Mouse (Mus musculus): Measurements from ENCODE around the gene Lrsam1. TPM values are rescaled to one million over a fixed set of nuclear protein-coding genes. Genes with fewer than 3 reads are reported as not detected.

Lrsam1 gene
- polyA plus RNA-seq, 1 experiment from 2014 or later: 21.1 TPM

- H3K27ac ChIP-seq (replicated peaks): no peak overlapping the region
- H3K9me3 ChIP-seq: no peaks in the 10 kb centered on the region
- 52% methylated on average over 7 of the region's 7 CpGs for WGBS
- H3K9ac ChIP-seq (replicated peaks): no peak overlapping the region
- H3K4me2 ChIP-seq (replicated peaks): no peak overlapping the region
- no peak overlapping the region for H3K4me3 ChIP-seq
- no peaks in the 10 kb centered on the region for H3K36me3 ChIP-seq
- ATAC-seq (ENCODE audit: low FRiP score, low read depth): no peak
- H3K27me3 ChIP-seq: no peaks in the 10 kb centered on the region
- H3K4me1 ChIP-seq: peaks cover 35% of the 10 kb centered on the region
These were observed 76.7 kb downstream of the Lrsam1 start for GRCm38 (mm10) chr2:32884745-32885144.

GRCm38 (mm10) chr2:32882283-32883043, 79.0 kb downstream of the Lrsam1 start:
- Histone ChIP-seq H3K27me3 (no peaks in the 10 kb centered on the region), H3K27ac (replicated peaks) (no peak overlapping the region), H3K9me3 (no peaks in the 10 kb centered on the region), H3K4me2 (replicated peaks) (no peak overlapping the region), H3K9ac (replicated peaks) (no peak overlapping the region), H3K4me3 (no peak overlapping the region), H3K4me1 (peaks cover 41% of the 10 kb centered on the region), H3K36me3 (no peaks in the 10 kb centered on the region)
- WGBS: 69% methylated on average over 12 of the region's 21 CpGs
- no peak for ATAC-seq (ENCODE audit: low FRiP score, low read depth)

GRCm38 (mm10) chr2:32881723-32882122, 79.7 kb downstream of the Lrsam1 start:
- Histone ChIP-seq H3K4me1 (peaks cover 49% of the 10 kb centered on the region), H3K36me3 (no peaks in the 10 kb centered on the region), H3K27me3 (no peaks in the 10 kb centered on the region), H3K9me3 (no peaks in the 10 kb centered on the region), H3K27ac (replicated peaks) (no peak overlapping the region), H3K4me3 (no peak overlapping the region), H3K9ac (replicated peaks) (no peak overlapping the region), H3K4me2 (replicated peaks) (no peak overlapping the region)
- WGBS: 47% methylated on average over 3 of the region's 3 CpGs
- ATAC-seq (ENCODE audit: low FRiP score, low read depth): no peak

GRCm38 (mm10) chr2:32881054-32881453, 80.4 kb downstream of the Lrsam1 start:
- Histone ChIP-seq H3K9ac (replicated peaks) (peak overlapping the region; percentile 8; the same call in 1 of the 2 replicates), H3K4me2 (replicated peaks) (peak overlapping the region; percentile 16; the same call in 1 of the 2 replicates), H3K9me3 (no peaks in the 10 kb centered on the region), H3K27me3 (no peaks in the 10 kb centered on the region), H3K4me3 (no peak overlapping the region), H3K4me1 (peaks cover 53% of the 10 kb centered on the region), H3K27ac (replicated peaks) (peak overlapping the region; percentile 44; the same call in 1 of the 2 replicates), H3K36me3 (no peaks in the 10 kb centered on the region)
- WGBS: 18% methylated on average over 6 of the region's 6 CpGs
- ATAC-seq (ENCODE audit: low FRiP score, low read depth): no peak

- no peak overlapping the region for H3K4me2 ChIP-seq (replicated peaks)
- no peak for ATAC-seq (ENCODE audit: low FRiP score, low read depth)
These were observed 81.8 kb downstream of the Lrsam1 start for GRCm38 (mm10) chr2:32879593-32879992.

GRCm38 (mm10) chr2:32878396-32878795, 83.0 kb downstream of the Lrsam1 start:
- Histone ChIP-seq H3K4me1 (peaks cover 64% of the 10 kb centered on the region), H3K36me3 (no peaks in the 10 kb centered on the region), H3K9ac (replicated peaks) (no peak overlapping the region), H3K9me3 (no peaks in the 10 kb centered on the region), H3K4me3 (no peak overlapping the region), H3K27me3 (no peaks in the 10 kb centered on the region), H3K27ac (replicated peaks) (no peak overlapping the region), H3K4me2 (replicated peaks) (peak overlapping the region; percentile 90)
- 46% methylated on average over 3 of the region's 3 CpGs for WGBS
- ATAC-seq (ENCODE audit: low FRiP score, low read depth): no peak

More at GRCm38 (mm10) chr2:32879593-32879992, 81.8 kb downstream of the Lrsam1 start:
- no peaks in the 10 kb centered on the region for H3K27me3 ChIP-seq
- H3K4me3 ChIP-seq: no peak overlapping the region
- WGBS: 88% methylated on average over 5 of the region's 5 CpGs
- H3K9me3 ChIP-seq: no peaks in the 10 kb centered on the region
- H3K4me1 ChIP-seq: peaks cover 58% of the 10 kb centered on the region
- no peak overlapping the region for H3K9ac ChIP-seq (replicated peaks)
- H3K36me3 ChIP-seq: no peaks in the 10 kb centered on the region
- H3K27ac ChIP-seq (replicated peaks): no peak overlapping the region

- 55% methylated on average over 6 of the region's 6 CpGs for WGBS
- Histone ChIP-seq H3K36me3 (no peaks in the 10 kb centered on the region), H3K27ac (replicated peaks) (no peak overlapping the region), H3K27me3 (no peaks in the 10 kb centered on the region), H3K4me3 (peak overlapping the region; percentile 77), H3K9ac (replicated peaks) (no peak overlapping the region; the same call in 1 of the 2 replicates), H3K4me1 (peaks cover 64% of the 10 kb centered on the region), H3K9me3 (no peaks in the 10 kb centered on the region), H3K4me2 (replicated peaks) (peak overlapping the region; percentile 90)
- ATAC-seq (ENCODE audit: low FRiP score, low read depth): no peak
These were observed 83.5 kb downstream of the Lrsam1 start for GRCm38 (mm10) chr2:32877761-32878393.

GRCm38 (mm10) chr2:32877303-32877702, 84.1 kb downstream of the Lrsam1 start:
- Histone ChIP-seq H3K4me3 (peak overlapping the region; percentile 77), H3K9me3 (no peaks in the 10 kb centered on the region), H3K4me1 (peaks cover 61% of the 10 kb centered on the region), H3K27ac (replicated peaks) (no peak overlapping the region), H3K4me2 (replicated peaks) (peak overlapping the region; percentile 90), H3K27me3 (no peaks in the 10 kb centered on the region), H3K9ac (replicated peaks) (peak overlapping the region; percentile 92), H3K36me3 (no peaks in the 10 kb centered on the region)
- WGBS: 27% methylated on average over 5 of the region's 5 CpGs
- ATAC-seq (ENCODE audit: low FRiP score, low read depth): no peak

- Histone ChIP-seq H3K27me3 (no peaks in the 10 kb centered on the region), H3K4me1 (peaks cover 61% of the 10 kb centered on the region), H3K9me3 (no peaks in the 10 kb centered on the region), H3K4me3 (peak overlapping the region; percentile 77), H3K36me3 (no peaks in the 10 kb centered on the region), H3K9ac (replicated peaks) (peak overlapping the region; percentile 92), H3K27ac (replicated peaks) (peak overlapping the region; percentile 90; the same call in 1 of the 2 replicates), H3K4me2 (replicated peaks) (peak overlapping the region; percentile 90)
- 2% methylated on average over 20 of the region's 20 CpGs for WGBS
- peak; percentile 32 for ATAC-seq (ENCODE audit: low FRiP score, low read depth)
These were observed 84.7 kb downstream of the Lrsam1 start for GRCm38 (mm10) chr2:32876490-32877302.

GRCm38 (mm10) chr2:32875675-32876489, 85.5 kb downstream of the Lrsam1 start, which contains the start of gene Fam129b:
Gene Fam129b (plus strand): TSS chr2:32876114.
- H3K4me1 ChIP-seq: peaks cover 53% of the 10 kb centered on the region
- WGBS: under 1% methylated on average over 66 of the region's 68 CpGs

More at GRCm38 (mm10) chr2:32875675-32876489, 85.5 kb downstream of the Lrsam1 start, which contains the start of gene Fam129b:
- H3K4me3 ChIP-seq: peak within 1 kb of the TSS; percentile 77
- no peaks in the 10 kb centered on the region for H3K36me3 ChIP-seq
- peak; percentile 90 for ATAC-seq (ENCODE audit: low FRiP score, low read depth)
- H3K27me3 ChIP-seq: no peaks in the 10 kb centered on the region
- H3K27ac ChIP-seq (replicated peaks): peak within 1 kb of the TSS; percentile 90
- H3K9me3 ChIP-seq: no peaks in the 10 kb centered on the region
- peak within 1 kb of the TSS; percentile 92 for H3K9ac ChIP-seq (replicated peaks)
- H3K4me2 ChIP-seq (replicated peaks): peak within 1 kb of the TSS; percentile 90
